Mouse (Mus musculus) limb, embryonic 12.5 days (tissue): Measurements from ENCODE around the gene Zcchc10. TPM values are rescaled to one million over a fixed set of nuclear protein-coding genes. Genes with fewer than 3 reads are reported as not detected.

Source experiments
- ATAC-seq: fragments of 200-750 bp; cut with Nextera tagmentation; 2 replicates; pipeline ENCODE4 v1.8.0; 2017; ENCODE audit warnings: low read depth, moderate TSS enrichment; ENCODE audit not compliant: insufficient number of reproducible peaks, insufficient read depth, low FRiP score, low TSS enrichment
- H3K27ac ChIP-seq: fragments of 300-500 bp; sonication (generic); 2 replicates; pipeline ENCODE4 v1.5.1; 2016; ENCODE audit warnings: mild to moderate bottlenecking, moderate library complexity
- H3K27me3 ChIP-seq: fragments of 300-500 bp; sonication (generic); 2 replicates; pipeline ENCODE4 v1.6.1; 2016; ENCODE audit warnings: mild to moderate bottlenecking, moderate library complexity
- H3K36me3 ChIP-seq: fragments of 300-500 bp; sonication (generic); 2 replicates; pipeline ENCODE4 v1.6.1; 2016; ENCODE audit warnings: mild to moderate bottlenecking, moderate library complexity
- H3K4me1 ChIP-seq: fragments of 300-500 bp; sonication (generic); replicated peaks from 2 replicates; pipeline ENCODE4 v1.6.1; 2016
- H3K4me2 ChIP-seq: fragments of 300-500 bp; sonication (generic); 2 replicates; pipeline ENCODE4 v1.6.1; 2016; ENCODE audit warnings: mild to moderate bottlenecking, moderate library complexity
- H3K4me3 ChIP-seq: fragments of 300-500 bp; sonication (generic); replicated peaks from 2 replicates; pipeline ENCODE4 v1.5.1; 2016; ENCODE audit warnings: mild to moderate bottlenecking
- H3K9ac ChIP-seq: fragments of 300-500 bp; sonication (generic); replicated peaks from 2 replicates; pipeline ENCODE4 v1.6.1; 2016; ENCODE audit warnings: mild to moderate bottlenecking, moderate library complexity
- H3K9me3 ChIP-seq: fragments of 300-500 bp; sonication (generic); 2 replicates; pipeline ENCODE4 v1.6.1; 2016; ENCODE audit warnings: mild to moderate bottlenecking, moderate library complexity
- WGBS: fragments of 180-500 bp; shearing (Covaris S2); methylation state at CpG from one replicate; pipeline ENCODE4 v1.1.7; 2016; 5-methylcytosine and 5-hydroxymethylcytosine counted together
- polyA plus RNA-seq: library from polyadenylated mRNA; unstranded; fragments of >200 nt; fragmentation: Nextera tagmentation; extraction: Ambion mirVana; gene quantifications from 2 replicates; pipeline ENCODE4 v1.2.1, GENCODE M21; 2016

Zcchc10 gene
- polyA plus RNA-seq, 1 experiment from 2014 or later, result 21.0 TPM

DNA sequence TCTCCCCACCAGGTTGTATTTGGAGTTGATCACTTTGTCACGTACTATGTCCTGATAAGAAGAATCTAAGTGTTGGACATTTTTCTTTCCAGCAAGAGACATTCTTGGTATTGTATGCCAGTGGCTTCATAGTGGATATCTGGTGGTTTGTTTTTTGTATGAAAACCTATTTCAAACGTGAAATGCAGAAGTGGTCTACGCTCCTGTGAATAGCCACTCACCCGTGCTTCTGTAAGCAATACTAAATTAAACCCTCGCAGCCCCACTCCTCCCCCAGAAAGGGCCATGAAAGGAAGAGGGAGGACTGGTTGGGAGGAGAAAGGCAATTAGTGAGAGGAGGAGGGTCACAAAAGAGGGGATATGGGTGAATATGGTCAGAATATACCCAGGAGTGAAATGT, 18.2 kb downstream of the Zcchc10 start:
- Histone ChIP-seq H3K4me2 (no peak overlapping the region), H3K27ac (no peak overlapping the region), H3K27me3 (no peaks in the 10 kb centered on the region), H3K4me3 (no peak overlapping the region), H3K9ac (no peak overlapping the region), H3K36me3 (no peaks in the 10 kb centered on the region), H3K9me3 (no peaks in the 10 kb centered on the region), H3K4me1 (no peaks in the 10 kb centered on the region)
- ATAC-seq, result no peak
- WGBS, result 54% methylated on average over 5 of the region's 5 CpGs

DNA sequence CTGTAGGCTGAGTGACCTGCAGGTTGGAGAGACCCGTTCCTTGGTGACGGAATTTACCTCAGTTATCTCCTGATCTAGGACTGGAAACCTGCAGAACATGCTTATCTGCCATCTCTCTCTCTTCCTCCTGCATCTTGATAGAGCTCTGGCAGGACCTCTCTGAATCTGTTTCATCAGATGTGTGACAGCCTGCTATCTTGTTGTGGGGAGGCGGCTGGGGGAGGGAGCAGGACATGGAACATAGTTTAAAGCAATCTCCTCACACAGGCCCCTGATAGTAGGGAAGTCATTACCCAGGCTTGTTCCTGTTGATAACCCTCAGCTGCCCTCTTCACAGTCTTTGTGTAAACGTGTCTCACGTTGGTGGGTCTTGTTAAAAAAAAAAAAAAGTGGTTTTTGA, 20.8 kb downstream of the Zcchc10 start:
- H3K27ac ChIP-seq, result no peak overlapping the region
- H3K4me1 ChIP-seq, result no peaks in the 10 kb centered on the region
- H3K4me2 ChIP-seq, result no peak overlapping the region
- 25% methylated on average over 5 of the region's 5 CpGs for WGBS
- no peaks in the 10 kb centered on the region for H3K27me3 ChIP-seq
- no peaks in the 10 kb centered on the region for H3K36me3 ChIP-seq
- H3K9ac ChIP-seq, result no peak overlapping the region
- no peaks in the 10 kb centered on the region for H3K9me3 ChIP-seq
- ATAC-seq, result no peak
- H3K4me3 ChIP-seq, result no peak overlapping the region

- no peaks in the 10 kb centered on the region for H3K9me3 ChIP-seq
Observed at GRCm38 (mm10) chr11:53345738-53346137, 21.3 kb downstream of the Zcchc10 start.

GRCm38 (mm10) chr11:53350291-53351223, 26.1 kb downstream of the Zcchc10 start, which contains the start of gene Aff4:
Aff4 (plus strand) TSS chr11:53350833.
- peak within 1 kb of the TSS; percentile 76 for H3K4me2 ChIP-seq
- peaks cover 7% of the 10 kb centered on the region; the same call in 1 of the 2 replicates for H3K4me1 ChIP-seq
- peak; percentile 95 for ATAC-seq
- H3K9me3 ChIP-seq, result no peaks in the 10 kb centered on the region
- no peaks in the 10 kb centered on the region for H3K27me3 ChIP-seq
- under 1% methylated on average over 107 of the region's 127 CpGs for WGBS
- H3K27ac ChIP-seq, result peak within 1 kb of the TSS; percentile 96
- peaks cover 9% of the 10 kb centered on the region for H3K36me3 ChIP-seq
- peak within 1 kb of the TSS; percentile 97 for H3K9ac ChIP-seq
- H3K4me3 ChIP-seq, result peak within 1 kb of the TSS; percentile 93

More at GRCm38 (mm10) chr11:53345738-53346137, 21.3 kb downstream of the Zcchc10 start:
- H3K27me3 ChIP-seq, result no peaks in the 10 kb centered on the region
- no peak overlapping the region for H3K9ac ChIP-seq
- H3K4me3 ChIP-seq, result no peak overlapping the region
- no peak overlapping the region for H3K27ac ChIP-seq
- H3K36me3 ChIP-seq, result no peaks in the 10 kb centered on the region
- no peak for ATAC-seq
- WGBS, result 27% methylated on average over 2 of the region's 2 CpGs
- no peak overlapping the region for H3K4me2 ChIP-seq
- H3K4me1 ChIP-seq, result no peaks in the 10 kb centered on the region

- H3K4me1 ChIP-seq, result peaks cover 7% of the 10 kb centered on the region; the same call in 1 of the 2 replicates
- H3K36me3 ChIP-seq, result peaks cover 10% of the 10 kb centered on the region
- H3K4me2 ChIP-seq, result peak overlapping the region; percentile 76
- H3K27me3 ChIP-seq, result no peaks in the 10 kb centered on the region
- WGBS, result 1% methylated on average over 35 of the region's 35 CpGs
- no peak for ATAC-seq
- peak overlapping the region; percentile 93 for H3K4me3 ChIP-seq
- H3K9ac ChIP-seq, result peak overlapping the region; percentile 97
- no peaks in the 10 kb centered on the region for H3K9me3 ChIP-seq
- peak overlapping the region; percentile 96 for H3K27ac ChIP-seq
Observed at GRCm38 (mm10) chr11:53351224-53351942, 26.9 kb downstream of the Zcchc10 start.

GRCm38 (mm10) chr11:53351943-53352590, 27.6 kb downstream of the Zcchc10 start:
- peak overlapping the region; percentile 93 for H3K4me3 ChIP-seq
- peaks cover 7% of the 10 kb centered on the region; the same call in 1 of the 2 replicates for H3K4me1 ChIP-seq
- H3K4me2 ChIP-seq, result peak overlapping the region; percentile 76
- H3K9me3 ChIP-seq, result no peaks in the 10 kb centered on the region
- 6% methylated on average over 14 of the region's 14 CpGs for WGBS
- no peak for ATAC-seq
- H3K36me3 ChIP-seq, result peaks cover 16% of the 10 kb centered on the region
- H3K9ac ChIP-seq, result peak overlapping the region; percentile 97
- H3K27me3 ChIP-seq, result no peaks in the 10 kb centered on the region
- H3K27ac ChIP-seq, result peak overlapping the region; percentile 96

GRCm38 (mm10) chr11:53358504-53359155, 34.2 kb downstream of the Zcchc10 start:
- no peak overlapping the region for H3K4me2 ChIP-seq
- H3K27me3 ChIP-seq, result no peaks in the 10 kb centered on the region
- no peak overlapping the region for H3K9ac ChIP-seq
- H3K4me3 ChIP-seq, result no peak overlapping the region
- H3K4me1 ChIP-seq, result no peaks in the 10 kb centered on the region
- peaks cover 28% of the 10 kb centered on the region for H3K36me3 ChIP-seq
- no peak overlapping the region for H3K27ac ChIP-seq
- 90% methylated on average over 5 of the region's 5 CpGs for WGBS
- no peak for ATAC-seq
- H3K9me3 ChIP-seq, result no peaks in the 10 kb centered on the region

DNA sequence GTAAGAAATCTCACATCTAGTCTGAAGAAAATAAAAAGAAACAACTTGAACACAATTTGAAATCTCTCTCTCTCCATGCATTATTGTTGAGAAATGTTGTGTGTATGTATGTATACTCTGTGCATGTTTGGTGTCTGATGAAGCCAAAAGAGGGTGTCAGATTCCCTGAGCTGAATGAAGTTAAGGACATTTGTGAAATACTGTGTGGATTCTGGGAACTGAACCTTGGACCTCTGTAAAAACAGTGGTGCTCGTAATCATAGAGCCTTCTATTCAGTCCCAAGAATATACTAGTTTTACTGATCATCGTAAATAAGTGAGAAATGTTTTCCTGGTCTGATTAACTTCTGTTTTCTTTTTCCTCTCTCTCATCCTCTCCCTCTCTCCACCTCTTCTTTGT, 42.6 kb downstream of the Zcchc10 start:
- no peak for ATAC-seq
- Histone ChIP-seq H3K27me3 (no peaks in the 10 kb centered on the region), H3K4me3 (no peak overlapping the region), H3K9ac (no peak overlapping the region), H3K9me3 (no peaks in the 10 kb centered on the region), H3K27ac (no peak overlapping the region), H3K4me2 (no peak overlapping the region), H3K4me1 (no peaks in the 10 kb centered on the region), H3K36me3 (peaks cover 39% of the 10 kb centered on the region)
- 89% methylated on average over 2 of the region's 2 CpGs for WGBS

DNA sequence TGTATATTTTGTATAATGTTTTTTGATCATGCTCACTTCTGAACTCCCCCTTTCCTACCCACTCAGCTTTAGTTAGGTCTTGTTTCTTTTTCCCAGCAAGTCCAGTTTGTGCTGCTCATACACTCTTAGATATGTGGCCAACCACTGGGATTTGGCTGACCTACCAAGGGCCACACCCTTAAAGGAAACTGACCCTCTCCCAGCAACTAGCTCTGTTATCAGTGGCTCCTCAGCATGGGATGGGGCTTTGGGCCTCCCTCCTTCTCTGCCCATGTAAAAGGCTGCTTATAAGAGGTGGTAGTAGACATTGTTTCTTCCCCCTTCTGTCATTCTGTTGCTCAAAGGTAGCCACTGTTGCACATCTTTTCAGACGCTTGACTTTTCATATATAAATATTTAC, 54.4 kb downstream of the Zcchc10 start:
- Histone ChIP-seq H3K4me3 (no peak overlapping the region), H3K9me3 (no peaks in the 10 kb centered on the region), H3K27ac (no peak overlapping the region), H3K27me3 (no peaks in the 10 kb centered on the region), H3K36me3 (peaks cover 60% of the 10 kb centered on the region), H3K9ac (no peak overlapping the region), H3K4me2 (no peak overlapping the region), H3K4me1 (no peaks in the 10 kb centered on the region)
- WGBS, result 93% methylated on average over 1 of the region's 1 CpGs
- ATAC-seq, result no peak
